Mouse (Mus musculus): ENCODE measurements around the gene Elf1.

Gene Elf1

DNA sequence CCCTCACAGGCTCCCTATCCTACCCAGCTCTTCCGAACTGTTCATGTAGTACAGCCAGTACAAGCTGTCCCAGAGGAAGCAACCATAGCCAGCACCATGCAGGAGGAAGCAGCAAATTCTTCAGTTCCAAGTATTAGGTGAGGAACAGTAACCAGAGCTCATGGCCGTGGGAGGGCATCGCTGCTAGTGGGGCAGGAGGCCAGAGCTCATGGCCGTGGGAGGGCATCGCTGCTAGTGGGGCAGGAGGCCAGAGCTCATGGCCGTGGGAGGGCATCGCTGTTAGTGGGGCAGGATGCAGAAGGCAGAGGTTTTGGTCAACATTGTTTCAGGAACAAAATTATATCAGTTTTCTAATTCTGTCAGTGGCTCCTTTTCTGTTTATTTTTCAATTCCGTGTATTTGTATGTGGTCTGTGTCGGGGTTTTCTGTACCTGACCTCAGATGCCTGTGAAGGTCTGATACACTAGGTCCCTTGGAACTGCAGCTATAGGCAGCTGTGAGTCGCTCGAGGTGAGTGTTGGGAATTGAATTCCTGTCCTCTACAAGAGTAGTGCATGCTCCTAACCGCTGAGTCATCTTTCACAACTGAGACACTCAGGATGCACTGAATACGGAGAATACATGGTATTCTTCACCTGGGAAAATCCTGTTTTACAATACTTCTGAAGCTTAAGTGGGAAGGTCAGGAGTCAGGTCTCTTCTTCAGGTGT, 92.6 kb downstream of the Elf1 start:
- DNase-seq (ENCODE audit: low spot score) = no peak

DNA sequence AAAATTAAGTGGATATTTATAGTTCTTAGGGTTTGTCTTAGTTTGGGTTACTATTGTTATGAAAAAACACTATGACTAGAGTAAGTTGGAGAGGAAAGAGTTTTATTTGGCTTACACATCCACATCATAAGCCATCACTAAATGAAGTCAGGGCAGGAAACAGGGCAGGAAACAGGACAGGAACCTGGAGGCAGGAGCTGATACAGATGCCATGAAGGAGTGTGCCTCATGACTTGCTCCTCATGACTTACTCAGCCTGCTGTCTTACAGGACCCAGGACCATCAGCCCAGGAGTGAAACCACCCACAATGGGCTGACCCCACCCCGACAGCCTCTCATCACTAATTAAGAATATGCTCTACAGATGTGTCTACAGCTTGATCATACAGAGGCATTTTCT, 93.4 kb downstream of the Elf1 start:
- no peak for DNase-seq (ENCODE audit: low spot score)

DNA sequence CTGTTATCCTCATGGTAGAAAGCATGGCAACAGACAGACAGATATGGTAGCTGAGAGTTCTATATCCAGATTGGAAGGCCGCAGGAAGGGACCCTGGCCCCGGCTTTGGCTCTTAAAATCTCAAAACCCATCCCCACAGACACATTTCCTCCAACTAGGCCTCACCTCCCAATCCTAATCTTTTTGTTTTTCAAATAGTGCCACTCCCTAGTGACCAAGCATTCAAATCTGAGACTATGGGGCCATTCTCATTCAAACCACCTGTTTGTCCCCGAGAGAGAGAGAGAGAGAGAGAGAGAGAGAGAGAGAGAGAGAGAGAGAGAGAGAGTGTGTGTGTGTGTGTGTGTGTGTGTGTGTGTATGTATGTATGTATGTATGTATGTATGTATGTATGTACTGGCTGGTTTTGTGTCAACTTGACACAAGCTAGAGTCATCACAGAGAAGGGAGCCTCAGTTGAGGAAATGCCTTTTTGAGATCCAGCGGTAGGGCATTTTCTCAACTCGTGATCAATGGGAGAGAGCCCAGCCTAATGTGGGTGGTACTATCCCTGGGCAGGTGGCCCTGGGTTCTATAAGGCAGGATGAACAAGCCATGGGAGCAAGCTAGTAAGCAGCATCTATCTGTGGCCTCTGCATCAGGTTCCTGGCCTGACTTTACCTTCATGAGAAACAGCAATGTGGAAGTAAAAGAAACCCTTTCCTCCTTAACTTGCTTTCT, 102.7 kb downstream of the Elf1 start:
- DNase-seq (ENCODE audit: low spot score) = no peak

DNA sequence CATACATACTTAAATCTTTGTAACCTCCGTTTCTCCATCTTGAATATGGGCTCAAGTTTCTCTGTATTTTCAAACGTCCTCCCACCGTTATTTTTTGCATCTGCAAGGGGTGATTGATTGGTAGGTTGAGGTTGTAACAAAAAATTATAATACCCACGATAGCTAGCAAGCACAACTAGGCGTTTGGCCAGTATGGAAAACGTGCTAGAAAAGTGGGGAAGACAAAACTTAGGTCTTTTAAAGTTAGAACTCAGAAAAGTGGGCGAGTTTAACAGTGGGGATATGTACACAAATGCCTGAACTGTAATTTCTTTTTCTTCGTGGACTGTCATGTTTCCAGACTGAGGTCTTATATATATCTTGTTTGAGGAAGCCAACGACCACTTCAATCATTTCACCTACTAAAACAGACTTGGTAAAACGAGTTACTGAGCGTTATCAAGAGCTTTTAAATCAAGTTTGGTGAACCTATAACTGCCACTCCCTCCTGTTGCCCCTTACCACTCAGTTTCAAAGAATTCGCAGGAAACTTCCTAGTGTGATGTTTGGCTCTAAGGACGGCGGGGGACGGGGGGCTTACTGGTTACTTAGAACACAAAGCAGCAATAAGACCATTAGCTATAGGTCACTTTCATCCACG, 105.6 kb downstream of the Elf1 start:
- DNase-seq (ENCODE audit: low spot score) = no peak

DNA sequence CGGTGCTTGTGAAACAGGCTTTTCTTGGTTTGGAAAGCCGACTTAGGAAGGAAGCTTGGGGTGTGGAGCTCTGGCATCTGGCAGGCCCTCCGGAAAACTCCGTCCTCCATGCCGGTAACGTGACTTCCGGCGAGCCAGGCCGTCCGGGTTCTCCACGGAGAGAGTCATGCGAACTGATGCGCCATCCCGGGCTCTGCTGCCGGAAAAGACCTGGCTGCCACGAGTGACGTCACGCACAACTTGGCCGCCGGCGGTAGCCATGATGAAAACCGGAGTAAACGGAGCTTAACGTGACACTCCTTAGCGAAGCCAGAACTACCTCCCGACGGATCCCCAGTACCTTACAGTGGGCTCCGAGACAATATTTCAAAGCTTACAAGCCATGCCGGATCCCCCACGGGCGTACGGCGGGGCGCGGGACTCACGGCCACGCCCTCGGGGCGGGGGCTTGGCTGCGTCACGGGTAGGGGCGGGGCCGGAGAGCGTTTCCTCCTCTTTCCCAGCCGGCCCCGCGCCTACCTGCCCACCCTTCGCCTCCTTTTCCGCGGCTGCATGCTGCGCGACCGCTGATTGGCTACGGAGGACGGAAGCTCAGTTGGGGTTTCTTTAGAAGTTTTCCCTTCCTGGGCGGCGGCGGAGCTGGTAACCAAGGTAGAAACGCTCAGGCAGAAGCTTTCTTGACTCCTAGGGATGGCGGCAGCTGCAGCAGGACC, 106.3 kb downstream of the Elf1 start, which contains the start of gene Sugt1:
TSS of gene Sugt1 (plus strand) at position 553 of the 713 bp plus-strand sequence.
- peak; percentile 95 for DNase-seq (ENCODE audit: low spot score)

DNA sequence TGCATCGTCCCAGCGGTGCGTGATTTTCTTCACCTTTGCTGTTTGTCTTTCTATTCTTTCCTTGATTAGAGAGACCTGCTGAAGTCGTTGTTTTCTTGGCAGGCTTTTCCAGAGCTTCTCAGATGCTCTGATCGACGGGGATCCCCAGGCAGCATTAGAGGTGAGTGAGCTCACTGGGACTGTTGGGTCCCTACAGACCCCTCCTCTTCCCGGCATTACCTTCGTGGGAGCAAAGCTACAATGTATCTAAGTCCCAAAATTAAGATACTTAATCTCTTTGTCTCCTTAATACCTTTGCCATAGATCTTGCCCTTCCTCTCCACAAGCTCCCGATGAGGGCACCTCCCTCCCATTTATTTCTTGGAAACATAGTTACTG, 106.8 kb downstream of the Elf1 start:
- DNase-seq (ENCODE audit: low spot score) = no peak

DNA sequence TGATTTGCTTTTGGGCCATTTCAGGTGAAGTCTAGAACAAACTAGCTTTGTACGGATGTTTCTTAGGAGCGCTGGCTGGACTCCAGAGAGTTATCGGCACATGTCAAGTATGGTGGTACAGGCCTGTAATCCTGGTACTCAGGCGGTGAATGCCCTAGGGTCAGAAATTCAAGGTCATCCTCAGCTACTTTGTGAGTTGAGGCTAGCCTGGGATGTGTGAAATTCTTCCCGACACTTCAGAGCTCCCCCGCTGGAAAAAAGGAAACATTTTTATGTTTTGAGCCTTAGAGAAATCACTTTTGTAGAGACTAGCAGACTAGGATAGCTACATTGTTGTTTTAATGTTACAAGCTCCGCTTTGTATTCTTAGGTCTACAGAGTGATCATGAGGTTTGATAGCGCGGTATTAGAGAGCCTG, 107.5 kb downstream of the Elf1 start:
- no peak for DNase-seq (ENCODE audit: low spot score)

DNA sequence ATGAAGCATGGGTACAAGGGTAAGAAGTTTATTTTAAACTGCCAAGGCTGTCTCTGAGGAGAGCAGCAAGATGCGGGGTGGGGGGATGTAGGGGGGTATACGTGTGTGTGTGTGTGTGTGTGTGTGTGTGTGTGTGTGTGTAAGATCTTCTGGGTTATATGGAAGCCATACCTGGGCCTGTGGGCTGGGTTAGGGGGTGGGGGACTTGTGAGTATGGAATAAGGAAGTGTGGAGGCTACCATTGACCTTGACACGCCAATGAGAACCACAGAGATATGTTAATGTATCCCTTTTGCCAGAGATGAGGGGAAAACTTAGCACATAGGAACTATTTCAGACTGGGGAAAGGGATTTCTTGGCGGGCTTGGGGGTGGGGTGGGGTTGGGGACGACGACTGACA, 108.4 kb downstream of the Elf1 start:
- no peak for DNase-seq (ENCODE audit: low spot score)

DNA sequence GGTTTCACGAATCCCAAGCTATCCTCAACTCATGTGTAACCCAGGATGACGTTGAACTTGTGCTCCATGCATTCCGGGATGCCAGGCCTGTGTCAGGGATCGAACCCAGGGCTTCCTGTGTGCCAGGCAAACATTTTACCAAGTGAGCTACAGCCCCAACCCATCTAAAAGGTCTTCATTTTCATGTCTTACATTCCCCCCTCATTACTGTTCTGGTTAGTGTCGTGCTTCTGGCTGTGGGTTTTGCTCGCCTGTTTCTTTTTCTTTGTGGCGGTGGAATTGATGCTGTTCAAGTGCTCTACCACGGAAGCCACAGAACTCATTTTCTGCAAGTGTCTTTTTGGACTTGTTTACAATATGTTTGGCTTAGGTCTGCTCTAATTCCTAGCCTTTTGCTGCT, 109.9 kb downstream of the Elf1 start:
- no peak for DNase-seq (ENCODE audit: low spot score)

DNA sequence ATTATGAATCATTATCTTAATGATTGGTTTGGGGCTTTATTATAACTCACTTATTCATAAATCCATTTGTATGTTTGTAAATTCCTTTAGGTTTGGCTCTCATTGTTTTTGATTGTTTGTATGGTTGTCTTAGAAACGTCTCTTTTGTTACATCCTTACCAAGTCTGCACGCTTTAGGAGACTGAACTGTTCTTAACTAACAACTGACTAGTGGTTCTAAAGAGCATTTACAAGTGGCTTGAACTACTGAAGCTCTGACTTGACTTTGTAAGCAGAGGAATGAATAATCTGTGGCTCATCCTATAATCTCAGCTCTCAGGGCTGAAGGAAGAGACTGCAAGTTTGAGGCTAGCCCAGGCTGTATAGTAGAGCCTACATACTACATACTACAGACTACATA, 110.6 kb downstream of the Elf1 start:
- no peak for DNase-seq (ENCODE audit: low spot score)

DNA sequence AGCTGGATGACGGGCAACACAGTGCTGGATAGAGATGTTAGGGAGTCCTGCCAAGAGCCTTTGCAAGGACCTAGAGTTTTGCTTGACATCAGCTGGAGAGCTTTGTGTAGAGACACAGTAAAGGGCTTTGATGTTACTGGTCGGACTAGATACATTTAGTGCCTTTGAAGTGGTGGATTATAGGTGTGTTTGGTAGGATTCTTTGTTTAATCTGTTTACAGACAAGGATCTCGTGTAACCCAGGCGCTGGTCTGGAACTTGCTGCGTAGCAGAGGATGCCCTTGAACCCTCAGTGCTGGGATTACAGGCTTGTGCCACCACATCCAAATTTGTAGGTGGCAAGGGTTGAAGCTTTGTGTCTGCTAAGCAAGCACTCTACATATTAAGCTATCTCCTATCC, 113.1 kb downstream of the Elf1 start:
- no peak for DNase-seq (ENCODE audit: low spot score)

DNA sequence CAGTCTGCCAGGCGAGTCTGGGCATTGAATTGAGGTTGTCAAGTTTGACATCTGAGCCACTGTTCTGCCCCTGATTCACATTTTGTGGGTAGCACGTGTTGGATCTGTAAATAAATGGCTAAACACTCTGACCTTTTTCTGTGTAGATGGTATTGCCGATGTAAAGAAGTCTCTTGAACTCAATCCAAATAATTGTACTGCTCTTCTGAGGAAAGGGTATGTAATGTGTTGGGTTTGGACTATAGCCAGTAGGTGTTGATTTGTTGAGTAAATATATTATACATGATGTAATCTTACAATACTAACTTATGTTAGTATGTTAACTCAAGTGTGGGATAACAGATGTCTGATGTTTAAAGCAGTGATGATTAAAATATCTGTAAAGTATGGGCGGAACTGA, 115.6 kb downstream of the Elf1 start:
- DNase-seq (ENCODE audit: low spot score) = no peak

DNA sequence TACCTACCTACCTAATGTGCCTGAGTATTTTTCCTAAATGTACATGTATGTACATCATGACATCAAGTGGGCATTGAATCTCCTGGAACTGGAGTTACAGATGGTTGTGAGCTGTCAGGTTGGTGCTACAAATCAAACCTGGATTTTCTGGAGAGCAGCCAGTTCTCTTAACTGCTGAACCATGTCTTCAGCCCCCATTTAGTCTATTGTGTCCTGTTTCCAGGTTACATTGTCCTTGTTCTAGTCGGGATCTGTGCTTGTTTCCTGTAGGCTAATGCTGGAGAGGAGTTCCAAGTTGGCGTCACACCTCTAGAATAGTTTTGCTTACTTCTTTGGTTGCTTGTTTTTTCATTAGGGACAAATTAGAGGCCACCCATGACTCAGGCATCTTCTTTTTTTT, 124.9 kb downstream of the Elf1 start:
- no peak for DNase-seq (ENCODE audit: low spot score)

DNA sequence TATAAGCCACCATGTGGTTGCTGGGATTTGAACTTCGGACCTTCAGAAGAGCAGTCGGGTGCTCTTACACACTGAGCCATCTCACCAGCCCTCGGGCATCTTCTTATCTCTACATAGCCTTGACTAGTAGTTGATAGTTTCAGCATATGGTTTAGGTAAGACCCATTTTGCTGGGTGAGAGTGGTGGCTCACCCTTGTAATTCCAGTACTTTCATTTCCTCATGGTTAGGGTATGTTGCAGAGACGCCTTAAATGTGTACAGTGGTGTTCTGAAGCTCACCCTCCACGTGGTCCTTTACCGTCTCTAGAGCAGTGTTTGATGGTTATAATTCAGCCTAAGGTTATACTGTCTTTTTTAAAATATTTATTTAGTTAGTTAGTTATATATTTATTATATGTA, 125.4 kb downstream of the Elf1 start:
- no peak for DNase-seq (ENCODE audit: low spot score)

DNA sequence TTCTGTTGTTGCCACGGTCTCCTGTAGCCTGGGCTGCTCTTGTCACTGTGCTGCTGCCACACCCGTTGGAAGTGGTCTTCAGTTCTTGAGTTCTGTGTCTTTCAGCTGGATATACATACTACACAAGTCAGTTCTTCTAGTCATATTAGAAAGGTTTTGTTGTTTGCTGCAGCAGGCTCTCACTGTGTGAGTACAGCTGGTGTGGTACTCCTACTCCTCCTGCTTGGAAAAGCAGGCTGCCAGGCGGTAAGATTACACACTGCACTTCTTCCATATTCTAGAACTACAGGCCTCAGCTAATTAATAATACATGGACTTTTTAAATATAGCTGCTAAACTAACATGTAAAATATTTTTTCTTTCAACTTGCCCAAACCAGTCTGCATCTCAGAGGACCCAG, 125.9 kb downstream of the Elf1 start:
- no peak for DNase-seq (ENCODE audit: low spot score)

DNA sequence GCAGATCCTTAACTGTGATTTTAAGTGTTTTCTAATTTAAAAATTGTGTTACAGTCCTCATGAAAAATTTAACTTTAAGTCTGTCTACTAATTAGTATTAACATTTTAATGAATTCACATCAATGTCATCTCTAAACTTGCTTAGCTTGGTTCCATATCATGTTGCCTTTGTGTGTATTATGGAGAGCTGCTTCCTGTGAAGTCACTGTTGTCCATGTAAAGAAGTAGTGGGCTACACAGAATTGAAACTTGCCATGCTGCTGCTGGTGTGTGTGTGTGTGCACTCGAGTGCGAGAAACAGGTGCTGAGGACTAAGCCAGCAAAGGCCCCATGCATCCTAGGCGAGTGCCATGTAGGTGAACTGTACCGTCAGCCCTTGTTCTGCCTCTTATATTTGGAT, 126.4 kb downstream of the Elf1 start:
- no peak for DNase-seq (ENCODE audit: low spot score)

DNA sequence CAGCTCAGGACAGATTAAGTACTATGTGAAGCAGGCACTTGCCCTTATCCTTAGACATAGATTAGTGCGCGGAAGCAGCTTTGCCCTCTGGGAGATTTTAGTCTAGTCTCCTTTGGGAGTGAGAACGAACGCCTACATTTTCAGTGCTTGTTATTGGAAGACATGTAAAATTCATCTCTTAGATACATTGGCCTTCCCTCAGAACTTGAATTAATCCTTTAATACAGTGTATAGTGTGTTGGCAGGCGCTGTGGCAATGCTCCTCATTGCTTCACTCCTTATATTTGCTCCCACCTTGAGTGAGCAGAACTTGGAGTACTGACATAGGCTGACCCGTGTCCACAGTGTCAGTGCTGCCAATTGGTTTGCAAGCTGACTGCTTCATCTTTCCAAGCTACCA, 127.3 kb downstream of the Elf1 start:
- DNase-seq (ENCODE audit: low spot score) = no peak

DNA sequence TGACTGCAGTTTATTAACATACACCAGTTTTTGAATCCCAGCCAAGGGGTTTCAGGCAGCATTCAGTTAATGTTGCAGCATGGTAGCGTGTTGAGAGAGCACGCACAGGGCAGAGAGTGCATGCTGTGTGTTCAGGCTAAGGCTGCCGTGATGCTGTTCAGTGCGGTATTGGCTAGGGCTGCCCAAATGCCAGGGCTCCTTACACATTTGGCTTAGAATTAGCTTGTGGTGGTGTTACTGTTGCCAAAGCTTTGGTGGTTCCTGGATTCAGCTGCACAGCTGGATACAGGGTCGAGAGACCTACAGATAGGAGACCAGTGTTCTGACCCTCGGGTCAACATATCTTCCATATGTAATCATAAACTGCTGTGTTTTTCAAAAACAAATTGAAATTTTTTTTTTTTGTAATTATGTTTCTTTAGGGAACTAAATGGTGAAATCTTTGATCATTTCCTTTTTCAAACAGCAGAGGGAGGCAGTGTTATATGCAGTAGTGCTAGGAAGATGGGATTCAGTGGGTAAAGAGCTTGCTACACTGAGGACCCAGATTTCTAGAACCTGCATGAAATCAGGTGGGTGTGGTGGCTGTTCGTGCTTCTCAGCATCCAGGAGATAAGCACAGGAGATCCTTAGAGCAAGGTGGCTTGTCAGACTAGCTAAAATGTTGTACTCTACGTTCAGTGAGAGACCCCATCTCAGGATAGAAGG, 136.3 kb downstream of the Elf1 start:
- DNase-seq (ENCODE audit: low spot score) = no peak

DNA sequence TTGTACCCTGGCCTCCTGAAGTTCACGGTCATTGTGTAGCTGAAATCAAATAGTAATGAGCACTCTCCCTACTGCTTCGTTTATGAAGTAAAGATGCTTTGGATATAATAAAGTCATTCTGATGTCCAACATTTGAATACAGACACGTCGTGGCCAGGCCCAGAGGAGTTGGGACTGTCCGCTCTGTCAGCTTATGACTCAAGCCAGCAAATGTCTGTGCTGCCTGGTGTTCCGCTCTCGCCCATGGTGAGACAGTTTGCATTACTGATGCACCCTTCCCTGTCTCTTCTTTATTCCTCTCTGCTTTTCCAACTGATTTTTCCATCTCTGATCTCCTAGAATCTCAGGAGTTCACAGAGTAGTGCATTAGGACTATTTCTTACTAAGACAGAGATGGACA, 138.8 kb downstream of the Elf1 start:
- no peak for DNase-seq (ENCODE audit: low spot score)

DNA sequence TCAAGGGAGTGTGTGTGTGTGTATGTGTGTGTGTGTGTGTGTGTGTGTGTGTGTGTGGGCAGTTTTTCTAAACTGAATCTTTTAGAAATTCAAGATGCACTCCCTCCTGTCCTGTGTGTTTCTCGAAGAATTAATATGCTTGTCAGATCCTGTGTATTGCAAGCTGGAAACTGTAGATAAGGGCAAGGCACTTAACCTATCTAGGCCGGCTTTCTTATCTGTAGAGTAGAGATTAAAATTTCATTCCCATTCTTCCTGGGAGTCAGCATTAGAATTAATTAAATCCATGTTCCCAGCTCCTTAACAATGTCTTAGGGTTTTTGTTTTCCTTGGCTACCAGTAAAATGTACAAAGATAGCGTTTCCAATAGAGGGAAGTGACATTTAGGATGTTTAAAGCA, 140.1 kb downstream of the Elf1 start:
- DNase-seq (ENCODE audit: low spot score) = no peak
